Mouse (Mus musculus) kidney, embryonic 15.5 days (tissue): Measurements from ENCODE around the gene Pde1b. TPM values are rescaled to one million over a fixed set of nuclear protein-coding genes. Genes with fewer than 3 reads are reported as not detected.

Experiments used
- polyA plus RNA-seq: library from polyadenylated mRNA; unstranded; fragments of >200 nt; fragmentation: Nextera tagmentation; extraction: Ambion mirVana; gene quantifications from 2 replicates; pipeline ENCODE4 v1.2.1, GENCODE M21; 2015

The Pde1b gene
- polyA plus RNA-seq, 1 experiment from 2014 or later = 4.8 TPM

Other genes starting within 250 kb of the Pde1b start
- gene Nfe2, start 244.6 kb upstream of the Pde1b start, polyA plus RNA-seq = 5.1 and 6.2 TPM in 2 replicates
- 298 and 300 TPM in 2 replicates for gene Copz1, start 230.3 kb upstream of the Pde1b start, polyA plus RNA-seq
- gene Gpr84, start 192.4 kb upstream of the Pde1b start, polyA plus RNA-seq = 0.42 and 0.48 TPM in 2 replicates
- 12.5 and 14.4 TPM in 2 replicates for gene Zfp385a, start 162.9 kb upstream of the Pde1b start, polyA plus RNA-seq
- 32.8 and 41.3 TPM in 2 replicates for gene Itga5, start 136.3 kb upstream of the Pde1b start, polyA plus RNA-seq
- not detected in 2 replicates for gene Gtsf1, start 72.6 kb upstream of the Pde1b start, polyA plus RNA-seq
- not detected in 2 replicates for gene Gtsf2, start 54.6 kb upstream of the Pde1b start, polyA plus RNA-seq
- gene Nckap1l, start 49.2 kb upstream of the Pde1b start, polyA plus RNA-seq = 1.7 and 1.9 TPM in 2 replicates
- gene Ppp1r1a, start 35.0 kb downstream of the Pde1b start, polyA plus RNA-seq = 18.9 and 21.5 TPM in 2 replicates
- gene Glycam1, start 62.0 kb downstream of the Pde1b start, polyA plus RNA-seq = not detected in 2 replicates